Mouse (Mus musculus) heart, postnatal 10 days (tissue): ENCODE measurements at regions not wholly inside any gene's neighbourhood (a gene's known extent, or its start where the extent isn't known, plus 50 kb on each side); places are given as distances from the start of the nearest gene placed in this dataset.

Experiments
- DNase-seq, 2 experiments: peaks; one replicate each; pipeline ENCODE4 v3.0.0; 2021
- intact Hi-C: fragments of 180-260 bp; cut with DNase I; formaldehyde crosslinking; loops from one replicate; pipeline ENCODE4 v1.15.1; 2025

- no peak for DNase-seq
- intact Hi-C loops: no loop called here
Observed at GRCm38 (mm10) chr3:52409465-52409864, 141.3 kb downstream of the Foxo1 start.

- DNase-seq: no peak
- intact Hi-C loops: no loop called here
Observed at GRCm38 (mm10) chr3:52406778-52407318, 138.7 kb downstream of the Foxo1 start.

- intact Hi-C loops: loop anchor here (2.0 kb wide), 1 partner anchor 48 kb away; no protein-coding TSS in a partner anchor
- DNase-seq: peak; percentile 41 to 42
Observed at GRCm38 (mm10) chr3:52404636-52405035, 136.5 kb downstream of the Foxo1 start.

GRCm38 (mm10) chr3:52403032-52403431, 134.9 kb downstream of the Foxo1 start:
- intact Hi-C loops: no loop called here
- no peak for DNase-seq
